Mouse (Mus musculus): ENCODE measurements around the gene Pard3b.
"Not testable (repeated sequence)": the region's sequence is repeated elsewhere in the genome, so short reads cannot be mapped to it uniquely, and the experiment has no call there.

Pard3b gene

DNA sequence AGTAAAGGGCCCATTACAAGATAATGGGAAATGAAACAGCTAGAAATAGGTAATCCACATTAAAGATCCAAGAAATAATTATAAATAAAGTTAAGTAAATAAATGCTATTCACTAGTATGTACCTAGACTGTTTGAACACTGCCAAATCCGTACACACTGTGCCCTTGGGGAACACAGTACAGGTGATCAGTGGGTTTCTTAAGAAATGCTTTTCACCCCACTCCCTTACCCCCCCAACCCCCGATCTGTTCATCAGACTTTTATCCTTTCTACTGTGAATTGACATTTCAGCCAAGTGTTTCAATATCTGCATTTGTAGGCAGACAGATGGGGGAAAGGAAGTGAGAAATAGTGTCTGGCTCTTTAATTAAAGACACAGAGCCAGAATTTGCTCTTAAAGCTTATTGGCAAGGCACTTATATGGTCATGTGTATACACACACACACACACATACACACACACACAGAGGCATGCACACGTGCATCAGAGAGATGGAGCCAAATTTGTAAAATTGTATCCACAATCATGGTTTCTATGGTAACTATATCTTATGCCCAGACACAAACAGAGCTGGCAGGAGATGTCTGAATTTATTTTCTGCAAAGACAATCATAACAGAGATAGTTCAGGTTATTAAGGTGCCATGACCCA, 938.4 kb downstream of the Pard3b start:
- no peak for DNase-seq (ENCODE audit: low spot score in 2 of 2)

- DNase-seq (ENCODE audit: low spot score in 2 of 2): no peak
These were observed 940.6 kb downstream of the Pard3b start for GRCm38 (mm10) chr1:62579024-62579765.

GRCm38 (mm10) chr1:62580314-62580935, 941.8 kb downstream of the Pard3b start:
- no peak for DNase-seq (ENCODE audit: low spot score in 2 of 2)

- DNase-seq (ENCODE audit: low spot score in 2 of 2): no peak
These were observed 943.9 kb downstream of the Pard3b start for GRCm38 (mm10) chr1:62582476-62582875.

GRCm38 (mm10) chr1:62587536-62587935, 948.9 kb downstream of the Pard3b start:
- no peak for DNase-seq (ENCODE audit: low spot score in 2 of 2)

DNA sequence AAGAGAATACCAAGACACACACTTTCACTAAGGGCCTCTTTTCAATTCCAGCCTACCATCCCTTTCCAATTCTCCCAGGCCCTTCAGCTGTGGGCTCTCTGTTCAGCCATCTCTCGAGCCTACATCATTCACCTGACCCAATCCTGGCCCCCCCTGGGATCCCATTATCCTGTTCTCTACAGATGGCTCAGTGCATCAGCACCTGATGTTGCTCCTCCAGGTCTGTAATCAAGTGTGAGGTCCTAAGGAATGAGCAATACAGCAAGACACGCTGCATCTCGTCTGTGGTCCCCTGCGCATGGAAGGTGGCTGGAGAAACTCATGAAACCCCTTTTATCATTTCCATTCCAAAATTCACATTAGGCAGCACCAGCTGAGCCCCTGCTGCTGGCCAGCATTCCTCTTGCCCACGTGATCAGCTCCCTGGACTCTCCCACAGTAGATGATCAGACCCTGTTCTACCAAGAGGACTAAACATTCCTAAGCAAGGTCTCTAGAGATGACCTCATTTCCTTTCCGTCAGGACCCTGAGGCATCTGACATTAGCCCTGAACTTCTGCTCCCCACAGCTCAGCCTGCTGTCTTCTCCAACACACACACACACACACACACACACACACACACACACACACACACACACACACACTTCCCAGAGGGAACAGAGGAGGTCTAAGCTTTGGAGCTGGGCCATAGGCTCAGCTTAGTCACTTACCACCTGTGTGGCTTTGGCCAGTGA, 952.8 kb downstream of the Pard3b start:
- no peak for DNase-seq (ENCODE audit: low spot score in 2 of 2)

GRCm38 (mm10) chr1:62595401-62595800, 956.8 kb downstream of the Pard3b start:
- DNase-seq (ENCODE audit: low spot score in 2 of 2): no peak

- no peak for DNase-seq (ENCODE audit: low spot score in 2 of 2)
These were observed 959.3 kb downstream of the Pard3b start for GRCm38 (mm10) chr1:62597751-62598400.

- DNase-seq (ENCODE audit: low spot score in 2 of 2): no peak
These were observed 959.9 kb downstream of the Pard3b start for GRCm38 (mm10) chr1:62598551-62598950.

DNA sequence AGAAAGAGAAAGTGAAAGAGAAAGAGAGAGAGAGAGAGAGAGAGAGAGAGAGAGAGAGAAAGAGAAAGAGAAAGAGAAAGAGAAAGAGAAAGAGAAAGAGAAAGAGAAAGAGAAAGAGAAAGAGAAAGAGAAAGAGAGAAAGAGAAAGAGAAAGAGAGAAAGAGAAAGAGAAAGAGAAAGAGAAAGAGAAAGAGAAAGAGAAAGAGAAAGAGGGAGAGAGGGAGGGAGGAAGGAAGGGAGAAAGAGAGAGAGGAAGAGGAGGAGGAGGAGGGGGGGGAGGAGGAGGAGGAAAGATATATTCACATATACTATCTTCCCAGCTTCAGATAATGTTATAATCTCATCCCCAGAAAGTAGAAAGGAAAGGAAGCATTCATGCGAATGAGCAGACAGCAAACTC, 966.0 kb downstream of the Pard3b start:
- DNase-seq (ENCODE audit: low spot score in 2 of 2): not testable (repeated sequence)

DNA sequence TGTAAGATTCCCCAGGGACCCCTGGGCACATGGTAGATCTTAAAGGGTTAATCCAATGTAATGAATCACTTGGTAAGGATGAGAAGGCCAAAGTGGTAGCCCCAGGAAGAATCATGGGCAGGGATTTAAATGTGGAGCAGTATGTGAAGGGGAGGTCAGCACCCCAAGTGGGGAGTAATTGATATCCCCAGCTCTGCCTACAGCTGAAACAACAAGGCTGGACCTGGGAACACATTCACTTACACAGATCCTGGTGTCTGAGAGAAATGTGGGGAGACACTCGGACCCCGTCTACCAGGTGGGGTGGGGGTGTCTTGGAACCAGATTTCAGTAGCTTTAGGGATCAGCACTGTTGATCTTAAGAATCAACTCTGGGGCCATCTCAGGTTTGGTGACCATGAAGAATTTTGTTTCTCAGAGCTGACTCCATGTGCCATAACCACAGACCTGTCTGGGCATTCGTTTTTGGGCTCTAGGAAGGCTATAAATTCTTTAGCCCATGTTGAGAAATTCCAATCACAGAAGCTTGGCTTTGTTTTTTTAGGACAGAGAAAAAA, 979.6 kb downstream of the Pard3b start:
- no peak for DNase-seq (ENCODE audit: low spot score in 2 of 2)

DNA sequence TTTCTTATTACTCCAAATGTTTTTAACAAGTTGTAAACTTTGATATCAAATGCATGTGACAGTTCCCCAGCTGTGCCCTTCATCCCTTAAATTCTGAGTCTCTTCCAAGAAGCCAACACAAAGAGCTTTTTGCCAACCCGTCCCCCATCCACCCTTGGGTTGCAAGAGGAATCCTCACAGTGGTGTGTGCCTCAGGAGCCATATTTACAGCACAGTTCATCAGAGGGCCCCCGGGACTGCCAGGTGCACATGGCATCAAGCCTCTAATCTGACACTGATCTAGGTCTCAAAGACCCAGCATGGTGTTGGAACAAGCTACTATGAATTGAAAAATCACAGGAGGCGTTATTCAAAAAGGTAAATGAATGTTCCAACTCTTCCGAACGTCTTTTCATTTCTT, 980.8 kb downstream of the Pard3b start:
- no peak for DNase-seq (ENCODE audit: low spot score in 2 of 2)

- no peak for DNase-seq (ENCODE audit: low spot score in 2 of 2)
These were observed 983.8 kb downstream of the Pard3b start for GRCm38 (mm10) chr1:62622447-62622846.

- no peak for DNase-seq (ENCODE audit: low spot score in 2 of 2)
These were observed 985.5 kb downstream of the Pard3b start for GRCm38 (mm10) chr1:62624166-62624565.

GRCm38 (mm10) chr1:62624836-62625235, 986.2 kb downstream of the Pard3b start:
- no peak for DNase-seq (ENCODE audit: low spot score in 2 of 2)

- no peak for DNase-seq (ENCODE audit: low spot score in 2 of 2)
These were observed 986.7 kb downstream of the Pard3b start for GRCm38 (mm10) chr1:62625332-62625731.

DNA sequence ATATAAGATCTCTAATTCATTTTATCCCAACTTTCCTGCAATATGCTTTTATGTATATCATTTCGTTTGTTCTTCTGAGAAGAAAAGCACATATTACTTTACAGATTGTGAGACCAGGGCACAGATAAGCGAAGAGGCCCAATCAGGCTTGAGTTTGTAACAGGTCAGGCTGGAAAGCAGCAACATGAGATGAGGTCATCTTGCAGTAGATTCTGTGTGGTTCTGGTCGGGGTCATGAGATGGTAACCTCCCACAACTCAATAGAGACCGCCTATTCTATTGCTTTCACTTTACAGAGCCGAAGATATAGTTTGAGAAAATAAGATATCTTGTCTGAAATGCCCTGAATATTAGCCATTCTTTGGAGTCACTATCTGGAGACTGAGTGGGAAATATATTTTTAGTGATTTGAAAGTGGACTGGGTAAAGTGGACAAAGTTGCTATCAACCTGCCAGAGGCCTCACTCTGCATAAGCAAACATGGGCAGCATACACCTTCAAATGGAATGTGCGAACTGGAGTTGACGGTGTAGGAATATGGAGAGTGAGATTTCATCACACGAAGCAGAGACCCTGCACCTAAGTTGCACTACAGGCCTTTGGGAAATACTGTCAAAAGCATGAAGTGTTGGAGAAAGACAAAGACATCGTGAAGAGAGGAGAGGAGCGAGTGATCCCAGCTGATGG, 987.3 kb downstream of the Pard3b start:
- no peak for DNase-seq (ENCODE audit: low spot score in 2 of 2)

GRCm38 (mm10) chr1:62629952-62630351, 991.3 kb downstream of the Pard3b start:
- no peak for DNase-seq (ENCODE audit: low spot score in 2 of 2)

DNA sequence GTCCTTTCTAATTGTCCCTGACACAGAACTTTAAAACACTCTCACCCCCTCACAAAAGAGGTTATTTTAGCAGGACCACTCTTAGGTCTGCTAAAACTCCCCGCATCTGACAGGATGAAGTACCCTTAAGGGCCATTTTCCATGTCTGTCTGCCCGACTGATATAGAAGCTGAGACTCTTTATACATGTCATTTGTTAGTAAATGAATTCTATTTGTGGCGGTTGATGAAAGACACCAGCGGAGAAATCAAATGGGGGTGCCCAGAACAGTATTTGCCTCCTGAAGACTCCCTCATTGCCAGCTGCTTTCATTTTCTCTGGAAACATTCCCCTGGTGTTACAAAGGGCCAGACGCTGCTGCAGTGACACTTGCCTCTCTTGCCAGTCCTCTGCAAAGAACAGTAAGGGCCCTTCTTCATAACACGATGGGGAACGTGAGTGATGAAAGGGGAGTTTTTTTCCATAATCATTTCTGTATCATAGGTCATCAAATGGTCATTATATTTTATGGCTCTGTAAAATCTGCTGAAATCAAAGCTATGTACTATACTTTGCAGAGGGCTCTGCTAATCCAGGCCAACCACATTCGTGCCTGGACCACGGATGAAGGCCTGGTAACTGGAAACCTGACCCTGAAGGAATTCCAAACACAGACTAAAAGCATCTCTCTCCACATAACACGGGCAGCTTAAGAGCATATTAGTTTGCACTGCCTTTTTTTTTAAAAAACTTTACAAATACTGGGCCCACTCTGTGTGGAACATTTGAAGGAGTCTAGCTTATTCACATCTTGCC, 993.1 kb downstream of the Pard3b start:
- no peak for DNase-seq (ENCODE audit: low spot score in 2 of 2)

DNA sequence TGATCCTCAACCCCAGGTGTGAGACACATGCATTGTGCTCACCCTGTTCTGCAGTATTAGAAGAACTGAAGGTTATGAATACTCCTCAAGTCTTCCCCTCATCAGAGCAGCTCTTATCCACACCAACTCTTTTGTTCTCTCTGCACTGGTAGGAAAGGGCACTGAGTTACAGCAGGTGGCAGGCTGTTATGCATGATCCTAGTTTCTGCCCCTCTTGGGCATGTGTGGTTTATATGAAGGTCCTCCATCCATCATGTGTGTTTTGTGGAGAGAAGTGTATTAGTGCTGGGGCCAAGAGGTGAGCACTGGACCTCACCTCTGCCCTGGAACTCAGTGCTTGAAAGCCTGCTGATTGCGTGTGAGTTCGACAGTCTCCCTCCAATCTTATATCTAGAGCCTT, 994.3 kb downstream of the Pard3b start:
- no peak for DNase-seq (ENCODE audit: low spot score in 2 of 2)
